Mouse (Mus musculus) spleen, adult 2 months (tissue): ENCODE results near the gene Trmt13. TPM values are rescaled to one million over a fixed set of nuclear protein-coding genes. Genes with fewer than 3 reads are reported as not detected.
"Not testable (repeated sequence)": the region's sequence is repeated elsewhere in the genome, so short reads cannot be mapped to it uniquely, and the experiment has no call there.

ENCODE experiments used
- DNase-seq, 2 experiments: peaks; one replicate each; pipeline versions ENCODE4 v3.0.0 to v3.0.0-alpha.2; 2012 to 2021; ENCODE audit warnings: low spot score in 2 of 2, low read depth in 1 of 2
- H3K27ac ChIP-seq: fragments of 200-500 bp; 2 replicates; pipeline ENCODE4 v1.5.1; 2012; ENCODE audit warnings: low read length, inconsistent platforms; ENCODE audit not compliant: insufficient read depth
- H3K27me3 ChIP-seq: fragments of 200-500 bp; 2 replicates; pipeline ENCODE4 v1.6.1; 2012; ENCODE audit warnings: mild to moderate bottlenecking, moderate library complexity, low read length, inconsistent platforms; ENCODE audit not compliant: control insufficient read depth, insufficient read depth
- H3K36me3 ChIP-seq: fragments of 200-500 bp; 2 replicates; pipeline ENCODE4 v1.6.1; 2012; ENCODE audit warnings: mild to moderate bottlenecking, low read length, inconsistent platforms; ENCODE audit not compliant: control insufficient read depth, insufficient read depth
- H3K4me1 ChIP-seq: fragments of 200-500 bp; 2 replicates; pipeline ENCODE4 v1.6.1; 2011; ENCODE audit warnings: inconsistent platforms; ENCODE audit not compliant: control insufficient read depth, insufficient read depth, insufficient read length
- H3K4me3 ChIP-seq: fragments of 200-500 bp; 2 replicates; pipeline ENCODE4 v1.5.1; 2011; ENCODE audit warnings: mild to moderate bottlenecking, inconsistent platforms; ENCODE audit not compliant: insufficient read depth, insufficient read length; ENCODE audit errors: extremely low read depth
- CTCF ChIP-seq: fragments of 200-500 bp; IDR thresholded peaks from 2 replicates; pipeline ENCODE4 v1.5.1; 2011; ENCODE audit warnings: mild to moderate bottlenecking, inconsistent platforms; ENCODE audit not compliant: insufficient read depth, insufficient read length, insufficient replicate concordance; ENCODE audit errors: extremely low read depth
- POLR2A ChIP-seq: fragments of 200-500 bp; IDR thresholded peaks from 2 replicates; pipeline ENCODE4 v1.6.1; 2011; ENCODE audit warnings: low read depth, low read length, inconsistent platforms
- WGBS: fragments of 180-500 bp; shearing (Covaris S2); methylation state at CpG from one replicate; pipeline ENCODE4 v1.1.7; 2018; 5-methylcytosine and 5-hydroxymethylcytosine counted together
- polyA plus RNA-seq: library from polyadenylated mRNA; depleted of rRNA; stranded (reverse); fragments of >200 nt; gene quantifications from 2 replicates; pipeline ENCODE4 v1.2.3, GENCODE M21; 2012

The Trmt13 gene
- polyA plus RNA-seq, 1 experiment, result 4.7 TPM

GRCm38 (mm10) chr3:116582201-116582600 lies 32.2 kb downstream of the Trmt13 start:
- H3K27me3 ChIP-seq, result no peaks in the 10 kb centered on the region
- WGBS, result 93% methylated on average over 9 of the region's 9 CpGs
- peaks cover 24% of the 10 kb centered on the region for H3K36me3 ChIP-seq
- no peak for DNase-seq
- TF ChIP-seq CTCF, result no peak
- no peak for TF ChIP-seq POLR2A
- no peaks in the 10 kb centered on the region for H3K4me1 ChIP-seq
- H3K4me3 ChIP-seq, result no peak overlapping the region
- H3K27ac ChIP-seq, result no peak overlapping the region

GRCm38 (mm10) chr3:116577286-116577685 lies 37.1 kb downstream of the Trmt13 start:
- Histone ChIP-seq H3K4me3 (no peak overlapping the region), H3K4me1 (no peaks in the 10 kb centered on the region)
- TF ChIP-seq CTCF (peak; percentile 16; the same call in 1 of the 2 replicates), POLR2A (no peak)

GRCm38 (mm10) chr3:116570628-116571027 lies 43.8 kb downstream of the Trmt13 start:
- Histone ChIP-seq H3K4me1 (no peaks in the 10 kb centered on the region), H3K27ac (no peak overlapping the region), H3K36me3 (no peaks in the 10 kb centered on the region), H3K27me3 (no peaks in the 10 kb centered on the region), H3K4me3 (no peak overlapping the region)
- no peak for DNase-seq
- no peak for TF ChIP-seq CTCF
- TF ChIP-seq POLR2A, result no peak
- WGBS, result 18% methylated on average over 2 of the region's 2 CpGs

More at GRCm38 (mm10) chr3:116577286-116577685, 37.1 kb downstream of the Trmt13 start:
- H3K36me3 ChIP-seq, result peaks cover 9% of the 10 kb centered on the region
- DNase-seq, result no peak
- no peaks in the 10 kb centered on the region for H3K27me3 ChIP-seq
- no peak overlapping the region for H3K27ac ChIP-seq
- WGBS, result 61% methylated on average over 3 of the region's 3 CpGs

GRCm38 (mm10) chr3:116563095-116563492 lies 51.3 kb downstream of the Trmt13 start:
- TF ChIP-seq POLR2A (no peak), CTCF (no peak)
- WGBS, result 14% methylated on average over 7 of the region's 7 CpGs
- H3K27me3 ChIP-seq, result no peaks in the 10 kb centered on the region
- no peak overlapping the region for H3K27ac ChIP-seq
- H3K4me1 ChIP-seq, result no peaks in the 10 kb centered on the region
- no peaks in the 10 kb centered on the region for H3K36me3 ChIP-seq
- DNase-seq, result no peak
- no peak overlapping the region for H3K4me3 ChIP-seq

GRCm38 (mm10) chr3:116562408-116563094 lies 51.8 kb downstream of the Trmt13 start, which contains the start of gene Lrrc39:
Gene Lrrc39 (plus strand): TSS chr3:116562973.
- 34% methylated on average over 7 of the region's 7 CpGs for WGBS
- DNase-seq, result no peak
- H3K4me1 ChIP-seq, result no peaks in the 10 kb centered on the region
- no peak for TF ChIP-seq POLR2A
- TF ChIP-seq CTCF, result no peak
- no peaks in the 10 kb centered on the region for H3K36me3 ChIP-seq
- no peaks in the 10 kb centered on the region for H3K27me3 ChIP-seq
- H3K4me3 ChIP-seq, result no peak within 1 kb of the TSS
- H3K27ac ChIP-seq, result no peak within 1 kb of the TSS

GRCm38 (mm10) chr3:116561315-116561714 lies 53.1 kb downstream of the Trmt13 start:
- H3K27ac ChIP-seq, H3K27me3 ChIP-seq, H3K4me3 ChIP-seq, DNase-seq, H3K36me3 ChIP-seq, H3K4me1 ChIP-seq: not testable (repeated sequence)
- WGBS, result 99% methylated on average over 14 of the region's 14 CpGs

GRCm38 (mm10) chr3:116551362-116551761 lies 63.0 kb downstream of the Trmt13 start:
- DNase-seq, result no peak
- H3K4me3 ChIP-seq, result no peak overlapping the region
- H3K36me3 ChIP-seq, result peaks cover 12% of the 10 kb centered on the region
- no peaks in the 10 kb centered on the region for H3K27me3 ChIP-seq
- H3K4me1 ChIP-seq, result no peaks in the 10 kb centered on the region
- H3K27ac ChIP-seq, result no peak overlapping the region
- no peak for TF ChIP-seq POLR2A
- no peak for TF ChIP-seq CTCF
- WGBS, result 91% methylated on average over 5 of the region's 5 CpGs
